Mouse (Mus musculus): ENCODE measurements around the gene Dusp14. TPM values are rescaled to one million over a fixed set of nuclear protein-coding genes. Genes with fewer than 3 reads are reported as not detected.

Gene Dusp14
- polyA plus RNA-seq (2016; fragmentation: Nextera tagmentation; extraction: Ambion mirVana) = 10.3 and 10.8 TPM in 2 replicates

DNA sequence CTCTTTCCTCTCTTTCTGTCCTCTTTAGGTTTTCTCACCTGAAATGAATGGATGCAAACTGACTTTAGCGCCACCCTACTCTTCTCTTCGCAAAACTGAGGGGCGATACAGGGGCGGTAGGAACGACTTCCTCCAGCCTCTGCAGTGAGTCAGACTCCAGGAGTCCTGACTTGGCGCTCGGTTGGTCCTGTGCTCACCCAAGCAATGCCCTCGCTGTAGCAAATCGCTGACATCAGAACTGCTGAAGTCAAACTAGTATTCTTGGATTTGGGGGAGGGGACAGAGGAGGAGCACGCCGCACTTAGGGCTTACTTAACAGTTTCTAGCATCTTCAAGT, at the start of gene Dusp14:
TSS of gene Dusp14 (minus strand) at position 228 of the 337 bp plus-strand sequence.
- Histone ChIP-seq H3K4me1 (peaks cover 42% of the 10 kb centered on the region), H3K9me3 (replicated peaks) (no peaks in the 10 kb centered on the region), H3K4me3 (peak within 1 kb of the TSS; percentile 77), H3K36me3 (no peaks in the 10 kb centered on the region), H3K27ac (replicated peaks) (peak within 1 kb of the TSS; percentile 85), H3K27me3 (ENCODE audit: low read depth, poor library complexity, severe bottlenecking) (peaks cover 63% of the 10 kb centered on the region)
- 12% methylated on average over 11 of the region's 11 CpGs for WGBS
- DNase-seq (ENCODE audit: low spot score) = no peak

DNA sequence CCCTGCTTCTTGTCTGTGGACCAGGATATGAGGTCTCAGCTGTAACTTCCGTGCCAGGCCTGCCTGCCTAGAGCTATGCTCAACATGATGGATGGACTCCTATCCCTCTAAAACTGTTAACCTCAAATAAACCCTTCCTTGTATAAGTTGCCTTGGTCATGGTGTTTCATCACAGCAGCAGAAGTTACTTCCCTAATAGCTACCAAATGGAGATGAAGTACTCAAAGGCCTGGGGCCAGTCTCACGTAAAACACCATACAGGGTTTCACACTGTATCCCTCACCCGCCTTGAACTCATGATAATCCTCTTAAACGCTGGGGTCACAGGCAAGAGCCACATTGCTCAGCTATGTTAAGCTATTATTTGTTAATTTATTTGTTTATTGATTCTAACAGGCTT, 48.4 kb upstream of the Dusp14 start:
- H3K4me3 ChIP-seq = no peak overlapping the region
- 0 out of 2 replicates have a peak, but pooled peaks cover 6% of the 10 kb centered on the region for H3K4me1 ChIP-seq
- H3K36me3 ChIP-seq = peaks cover 95% of the 10 kb centered on the region
- DNase-seq (ENCODE audit: low spot score) = no peak
- H3K27ac ChIP-seq (replicated peaks) = no peak overlapping the region
- WGBS = 88% methylated on average over 4 of the region's 4 CpGs
- no peaks in the 10 kb centered on the region for H3K27me3 ChIP-seq (ENCODE audit: low read depth, poor library complexity, severe bottlenecking)
- H3K9me3 ChIP-seq (replicated peaks) = no peaks in the 10 kb centered on the region

DNA sequence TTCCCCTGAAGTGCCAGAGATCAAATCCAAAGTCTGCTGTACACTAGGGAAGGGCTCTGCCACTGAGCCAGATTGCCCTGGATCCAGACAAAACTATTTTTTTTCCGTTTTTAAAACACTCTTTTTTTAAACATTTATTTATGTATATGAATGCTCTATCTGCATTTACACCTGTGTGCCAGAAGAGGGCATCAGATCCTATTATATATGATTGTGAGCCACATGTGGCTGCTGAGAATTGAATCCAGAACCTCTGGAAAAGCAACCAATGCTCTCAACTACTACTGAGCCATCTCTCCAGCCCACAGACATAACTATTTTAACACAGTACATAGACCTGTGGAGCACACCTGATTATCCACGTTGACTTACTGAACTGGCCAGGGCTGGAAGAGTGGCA, 47.2 kb upstream of the Dusp14 start:
- 70% methylated on average over 2 of the region's 2 CpGs for WGBS
- Histone ChIP-seq H3K27ac (replicated peaks) (no peak overlapping the region), H3K4me3 (no peak overlapping the region), H3K27me3 (ENCODE audit: low read depth, poor library complexity, severe bottlenecking) (no peaks in the 10 kb centered on the region), H3K9me3 (replicated peaks) (no peaks in the 10 kb centered on the region), H3K36me3 (peaks cover 87% of the 10 kb centered on the region), H3K4me1 (no peaks in the 10 kb centered on the region)
- DNase-seq (ENCODE audit: low spot score) = no peak

DNA sequence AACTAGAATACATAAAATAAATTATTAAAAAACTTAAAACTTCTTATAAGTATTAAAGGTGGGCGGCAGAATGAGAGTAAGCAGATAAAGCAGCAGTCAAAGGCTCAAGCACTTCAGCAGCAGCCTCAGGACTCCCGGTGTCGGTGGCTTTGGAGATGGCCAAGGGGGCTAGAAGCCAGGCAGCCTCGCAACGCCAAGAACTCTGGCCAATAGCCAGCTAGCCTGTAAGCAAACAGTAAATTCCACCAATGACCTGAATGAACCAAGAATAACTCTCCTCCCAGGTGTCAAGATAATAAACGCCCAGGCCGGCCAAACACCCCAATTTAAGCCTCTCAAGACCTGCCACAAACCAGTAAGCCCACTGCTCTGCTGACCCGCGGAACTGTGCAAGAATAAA, 46.6 kb upstream of the Dusp14 start:
- WGBS = 95% methylated on average over 9 of the region's 9 CpGs
- peaks cover 87% of the 10 kb centered on the region for H3K36me3 ChIP-seq
- H3K4me3 ChIP-seq = no peak overlapping the region
- DNase-seq (ENCODE audit: low spot score) = no peak
- H3K9me3 ChIP-seq (replicated peaks) = no peaks in the 10 kb centered on the region
- H3K4me1 ChIP-seq = no peaks in the 10 kb centered on the region
- no peak overlapping the region for H3K27ac ChIP-seq (replicated peaks)
- H3K27me3 ChIP-seq (ENCODE audit: low read depth, poor library complexity, severe bottlenecking) = no peaks in the 10 kb centered on the region

DNA sequence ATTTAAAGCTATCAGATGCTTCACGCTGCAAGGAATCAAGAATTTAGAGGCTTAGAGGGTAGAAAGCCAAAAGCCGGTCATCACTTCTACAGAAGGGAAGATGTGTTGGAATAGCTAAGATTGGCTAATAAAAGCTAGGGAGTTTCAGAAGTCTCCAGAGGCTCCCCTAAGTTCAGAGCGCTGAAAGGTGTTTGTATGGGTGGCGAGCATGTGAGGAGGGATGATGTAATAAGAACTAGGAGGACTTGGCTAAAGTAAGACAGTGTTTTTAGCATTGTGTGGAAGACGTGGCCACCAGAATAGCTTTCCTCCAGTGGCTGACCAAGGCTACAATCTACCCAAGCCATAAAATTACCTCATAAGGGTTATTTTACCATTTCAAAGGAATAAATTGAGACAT, 44.6 kb upstream of the Dusp14 start:
- DNase-seq (ENCODE audit: low spot score) = no peak
- WGBS = 93% methylated on average over 5 of the region's 5 CpGs
- H3K27ac ChIP-seq (replicated peaks) = no peak overlapping the region
- H3K4me1 ChIP-seq = no peaks in the 10 kb centered on the region
- H3K36me3 ChIP-seq = peaks cover 85% of the 10 kb centered on the region
- no peaks in the 10 kb centered on the region for H3K9me3 ChIP-seq (replicated peaks)
- no peaks in the 10 kb centered on the region for H3K27me3 ChIP-seq (ENCODE audit: low read depth, poor library complexity, severe bottlenecking)
- H3K4me3 ChIP-seq = no peak overlapping the region

DNA sequence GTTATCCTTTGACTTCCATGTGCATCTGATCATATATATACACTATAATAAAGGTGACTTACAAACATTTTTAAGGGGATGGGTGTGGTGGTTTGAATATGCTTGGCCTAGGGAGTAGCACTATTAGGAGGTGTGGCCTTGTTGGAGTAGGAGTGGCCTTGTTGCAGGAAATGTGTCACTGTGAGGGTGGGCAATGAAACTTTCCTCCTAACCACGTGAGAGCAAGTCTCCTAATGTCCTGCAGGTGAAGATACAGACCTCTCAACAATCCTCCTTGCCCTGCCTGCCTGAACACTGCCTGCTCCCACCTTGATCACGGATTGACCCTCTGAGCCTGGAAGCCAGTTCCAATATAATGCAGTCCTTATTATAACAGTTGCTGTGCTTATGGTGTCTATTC, 38.1 kb upstream of the Dusp14 start:
- 74% methylated on average over 2 of the region's 2 CpGs for WGBS
- no peaks in the 10 kb centered on the region for H3K9me3 ChIP-seq (replicated peaks)
- peaks cover 92% of the 10 kb centered on the region for H3K36me3 ChIP-seq
- H3K4me3 ChIP-seq = no peak overlapping the region
- no peak overlapping the region for H3K27ac ChIP-seq (replicated peaks)
- no peaks in the 10 kb centered on the region for H3K27me3 ChIP-seq (ENCODE audit: low read depth, poor library complexity, severe bottlenecking)
- DNase-seq (ENCODE audit: low spot score) = no peak
- H3K4me1 ChIP-seq = no peaks in the 10 kb centered on the region

DNA sequence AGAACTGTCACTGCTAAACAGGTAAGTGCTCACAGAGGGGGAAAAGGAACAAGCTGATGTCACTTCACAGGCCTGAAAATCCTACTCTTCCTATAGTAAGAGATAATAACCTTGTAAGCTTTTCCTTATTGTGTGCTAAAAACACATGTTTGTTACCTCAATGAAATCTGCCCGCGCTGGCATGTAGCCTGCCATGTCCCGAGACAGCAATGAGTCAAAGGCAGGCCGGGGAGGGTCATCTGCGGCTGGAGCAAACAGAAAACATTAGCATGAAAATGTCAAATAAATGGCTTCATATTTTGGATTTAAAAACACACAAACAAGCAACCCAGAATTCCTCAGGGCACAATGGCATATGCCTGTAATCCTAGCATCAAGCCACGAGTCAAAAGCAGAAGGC, 35.0 kb upstream of the Dusp14 start:
- no peak overlapping the region for H3K4me3 ChIP-seq
- H3K9me3 ChIP-seq (replicated peaks) = no peaks in the 10 kb centered on the region
- WGBS = 95% methylated on average over 6 of the region's 6 CpGs
- no peaks in the 10 kb centered on the region for H3K4me1 ChIP-seq
- no peaks in the 10 kb centered on the region for H3K27me3 ChIP-seq (ENCODE audit: low read depth, poor library complexity, severe bottlenecking)
- peaks cover 97% of the 10 kb centered on the region for H3K36me3 ChIP-seq
- no peak overlapping the region for H3K27ac ChIP-seq (replicated peaks)
- DNase-seq (ENCODE audit: low spot score) = no peak

DNA sequence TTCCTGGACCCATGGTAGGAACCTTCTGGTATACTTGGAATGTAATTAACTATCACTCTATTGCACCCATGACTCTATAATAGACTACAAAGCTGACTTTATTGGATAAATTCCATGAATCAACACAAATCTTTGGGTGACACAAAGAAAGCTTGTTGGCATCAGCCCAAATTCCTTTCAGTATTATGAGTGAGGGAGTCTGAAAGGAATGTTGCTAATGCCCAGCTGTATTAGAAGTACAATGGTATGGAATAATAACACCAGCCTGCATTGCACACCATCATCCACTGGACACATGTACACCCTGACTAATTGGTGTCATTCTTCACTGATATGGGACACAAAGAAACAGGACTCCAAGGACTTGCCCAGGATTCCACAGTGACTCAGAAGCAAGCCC, 32.1 kb upstream of the Dusp14 start:
- Histone ChIP-seq H3K36me3 (peaks cover 89% of the 10 kb centered on the region), H3K27me3 (ENCODE audit: low read depth, poor library complexity, severe bottlenecking) (no peaks in the 10 kb centered on the region), H3K4me3 (no peak overlapping the region), H3K27ac (replicated peaks) (no peak overlapping the region), H3K4me1 (no peaks in the 10 kb centered on the region), H3K9me3 (replicated peaks) (no peaks in the 10 kb centered on the region)
- no peak for DNase-seq (ENCODE audit: low spot score)

DNA sequence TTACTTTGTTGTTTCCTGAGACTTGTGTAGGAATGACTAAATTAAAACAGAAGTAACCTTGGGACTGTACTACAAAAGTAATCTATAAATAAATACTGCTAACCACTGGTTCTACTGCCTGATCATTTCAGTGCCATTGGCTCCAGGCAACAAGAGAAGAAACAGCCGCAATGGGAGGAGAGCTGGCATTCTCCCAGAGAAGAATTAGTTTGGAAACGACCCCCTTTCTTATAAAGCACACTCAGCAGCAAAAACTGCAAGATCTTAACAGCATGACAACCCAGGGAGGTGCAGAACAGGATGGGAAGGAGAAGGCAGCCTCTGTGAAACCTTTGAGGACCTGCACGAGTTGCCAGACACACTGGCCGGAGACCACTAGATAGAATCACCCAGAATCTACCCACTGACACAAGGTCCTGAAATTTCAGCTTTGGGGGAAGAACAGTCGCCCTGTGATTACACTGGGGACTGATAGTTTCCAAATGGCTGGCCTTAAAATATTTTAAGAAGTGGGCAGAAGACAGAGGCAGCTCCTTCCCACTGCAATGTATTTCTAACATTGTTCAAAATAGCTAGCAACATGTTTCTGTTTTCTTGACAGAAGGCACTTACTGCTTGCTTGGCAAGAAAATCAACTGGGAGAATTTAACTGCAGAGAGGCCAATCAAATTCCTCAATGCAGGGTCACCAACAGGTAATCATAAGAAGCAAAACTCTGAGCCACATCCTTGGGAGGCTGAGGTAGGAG, 28.4 kb upstream of the Dusp14 start:
- 93% methylated on average over 5 of the region's 5 CpGs for WGBS
- no peak for DNase-seq (ENCODE audit: low spot score)
- Histone ChIP-seq H3K36me3 (peaks cover 78% of the 10 kb centered on the region), H3K4me3 (no peak overlapping the region), H3K4me1 (no peaks in the 10 kb centered on the region), H3K9me3 (replicated peaks) (no peaks in the 10 kb centered on the region), H3K27me3 (ENCODE audit: low read depth, poor library complexity, severe bottlenecking) (no peaks in the 10 kb centered on the region), H3K27ac (replicated peaks) (no peak overlapping the region)

DNA sequence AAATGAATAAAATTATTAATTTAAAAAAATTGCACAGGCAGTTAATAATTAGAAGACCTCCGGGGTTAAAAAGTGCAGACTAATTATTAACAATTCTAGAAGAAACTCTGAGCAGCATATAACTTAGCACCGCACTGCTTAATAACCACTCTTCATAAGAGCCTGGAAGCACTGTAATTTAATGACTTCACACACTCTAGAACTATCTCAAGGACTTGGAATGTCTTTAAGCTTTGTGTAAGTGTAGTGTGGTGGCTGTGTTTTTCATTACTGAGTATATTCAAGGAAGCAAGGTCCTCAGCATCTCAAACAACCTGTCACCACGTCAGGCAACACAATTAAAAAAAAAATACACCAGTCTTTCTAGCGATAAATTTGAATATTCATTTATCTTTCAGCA, 26.0 kb upstream of the Dusp14 start:
- Histone ChIP-seq H3K9me3 (replicated peaks) (no peaks in the 10 kb centered on the region), H3K36me3 (peaks cover 78% of the 10 kb centered on the region), H3K27ac (replicated peaks) (no peak overlapping the region), H3K27me3 (ENCODE audit: low read depth, poor library complexity, severe bottlenecking) (no peaks in the 10 kb centered on the region), H3K4me3 (no peak overlapping the region), H3K4me1 (no peaks in the 10 kb centered on the region)
- 93% methylated on average over 4 of the region's 4 CpGs for WGBS
- no peak for DNase-seq (ENCODE audit: low spot score)

DNA sequence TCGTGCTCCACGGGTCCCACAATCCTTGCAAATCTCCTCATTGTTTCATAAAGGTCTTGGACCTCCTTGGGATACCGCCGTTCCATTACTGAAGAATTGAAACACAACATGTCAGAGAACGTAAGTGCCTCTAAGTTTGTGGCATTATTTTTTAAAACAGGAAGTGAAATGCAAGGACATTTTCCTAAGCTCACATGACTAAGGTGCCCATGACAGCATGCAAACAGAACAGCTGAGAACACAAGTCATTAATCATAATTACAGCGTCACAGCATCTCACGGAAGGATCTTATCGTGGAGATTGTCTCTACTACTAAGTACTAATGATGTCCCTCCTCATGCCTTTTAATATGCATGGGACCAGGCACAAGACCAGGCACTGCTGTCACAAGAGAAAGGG, 21.5 kb upstream of the Dusp14 start:
- Histone ChIP-seq H3K4me1 (no peaks in the 10 kb centered on the region), H3K27me3 (ENCODE audit: low read depth, poor library complexity, severe bottlenecking) (no peaks in the 10 kb centered on the region), H3K27ac (replicated peaks) (no peak overlapping the region), H3K4me3 (no peak overlapping the region), H3K36me3 (peaks cover 90% of the 10 kb centered on the region), H3K9me3 (replicated peaks) (no peaks in the 10 kb centered on the region)
- DNase-seq (ENCODE audit: low spot score) = no peak
- 92% methylated on average over 8 of the region's 8 CpGs for WGBS

DNA sequence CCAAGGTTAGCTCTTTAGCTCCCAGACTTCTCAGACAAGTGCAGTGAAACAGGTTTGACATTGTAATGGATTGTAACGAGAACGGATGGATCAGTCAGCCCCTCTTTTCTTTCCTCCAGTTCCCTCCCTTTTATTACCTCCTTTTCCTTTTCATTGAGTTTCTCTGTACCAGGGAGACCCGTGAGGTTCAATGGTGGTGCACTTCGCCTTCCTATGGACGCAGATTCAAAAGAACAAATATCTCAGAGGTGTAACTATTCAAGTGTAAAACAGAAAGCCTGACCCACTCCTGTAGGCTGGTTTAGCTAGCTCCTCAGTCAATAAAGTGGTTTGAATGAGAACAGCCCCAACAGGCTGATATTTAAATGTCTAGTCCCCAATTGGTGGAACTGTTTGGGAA, 12.8 kb upstream of the Dusp14 start:
- H3K9me3 ChIP-seq (replicated peaks) = no peaks in the 10 kb centered on the region
- WGBS = 93% methylated on average over 5 of the region's 5 CpGs
- no peak for DNase-seq (ENCODE audit: low spot score)
- H3K4me1 ChIP-seq = no peaks in the 10 kb centered on the region
- H3K27ac ChIP-seq (replicated peaks) = no peak overlapping the region
- peaks cover 85% of the 10 kb centered on the region for H3K36me3 ChIP-seq
- no peaks in the 10 kb centered on the region for H3K27me3 ChIP-seq (ENCODE audit: low read depth, poor library complexity, severe bottlenecking)
- H3K4me3 ChIP-seq = no peak overlapping the region

DNA sequence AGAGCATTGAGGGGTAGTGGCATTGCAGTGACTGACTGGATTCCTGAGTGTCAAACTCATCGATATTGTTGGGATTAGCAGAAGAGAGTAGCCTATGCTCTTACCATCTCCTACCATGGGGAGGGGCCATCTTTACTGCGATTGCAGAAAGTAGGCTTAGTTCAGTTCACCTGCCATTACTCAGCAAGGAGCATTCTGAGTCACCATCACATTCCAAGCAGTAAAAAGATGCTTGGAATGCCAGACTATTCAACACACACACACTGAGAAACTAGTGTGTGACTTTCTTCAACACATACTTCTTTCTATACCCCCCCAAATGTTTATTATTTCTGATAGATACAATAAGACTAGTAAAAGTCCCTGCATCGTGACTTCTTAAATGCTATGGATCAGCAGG, 11.3 kb upstream of the Dusp14 start:
- 89% methylated on average over 3 of the region's 3 CpGs for WGBS
- Histone ChIP-seq H3K4me3 (no peak overlapping the region), H3K9me3 (replicated peaks) (no peaks in the 10 kb centered on the region), H3K27me3 (ENCODE audit: low read depth, poor library complexity, severe bottlenecking) (no peaks in the 10 kb centered on the region), H3K27ac (replicated peaks) (no peak overlapping the region), H3K4me1 (no peaks in the 10 kb centered on the region), H3K36me3 (peaks cover 69% of the 10 kb centered on the region)
- DNase-seq (ENCODE audit: low spot score) = no peak

DNA sequence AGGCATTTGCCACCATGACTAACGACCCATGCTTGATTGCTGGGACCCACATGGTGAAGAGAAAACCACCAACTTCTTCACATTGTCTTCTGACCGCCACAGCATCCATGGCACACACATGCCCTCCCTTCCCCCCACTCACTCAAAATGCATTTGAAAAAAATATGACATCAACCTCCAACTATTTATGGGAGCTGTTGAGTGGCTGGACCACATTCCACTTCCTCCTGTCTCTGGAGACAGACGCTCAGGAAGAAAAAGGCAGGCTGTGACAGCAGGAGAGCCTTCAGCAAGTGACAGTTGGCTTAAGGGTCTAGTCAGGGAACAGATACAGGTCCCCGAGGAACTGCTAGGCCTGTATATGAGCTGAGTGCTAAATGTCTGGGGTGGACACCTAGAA, 10.8 kb upstream of the Dusp14 start:
- Histone ChIP-seq H3K9me3 (replicated peaks) (no peaks in the 10 kb centered on the region), H3K36me3 (peaks cover 66% of the 10 kb centered on the region), H3K4me3 (no peak overlapping the region), H3K27ac (replicated peaks) (no peak overlapping the region), H3K4me1 (no peaks in the 10 kb centered on the region), H3K27me3 (ENCODE audit: low read depth, poor library complexity, severe bottlenecking) (no peaks in the 10 kb centered on the region)
- 91% methylated on average over 4 of the region's 4 CpGs for WGBS
- DNase-seq (ENCODE audit: low spot score) = no peak

All from midbrain, embryonic 10.5 days (tissue).